Mouse (Mus musculus) CH12.LX (cell line): ENCODE measurements around the gene Sptbn4.

ENCODE experiments used
- CHD2 ChIP-seq: IDR thresholded peaks from 2 replicates; pipeline ENCODE4 v1.6.1; 2011; ENCODE audit warnings: low read length, improper control_type of control experiment
- CTCF ChIP-seq, 2 experiments: IDR thresholded peaks in 1 of 2; conservative IDR thresholded peaks in 1 of 2; 2 replicates each; pipeline ENCODE4 v1.5.1; 2011 to 2012; ENCODE audit warnings: low read depth in 2 of 2, low read length in 2 of 2, improper control_type of control experiment in 1 of 2, inconsistent platforms in 1 of 2, mild to moderate bottlenecking in 1 of 2, moderate library complexity in 1 of 2
- EP300 ChIP-seq: IDR thresholded peaks from 2 replicates; pipeline ENCODE4 v1.6.1; 2011; ENCODE audit warnings: low read length, improper control_type of control experiment
- KAT2A ChIP-seq: IDR thresholded peaks from 2 replicates; pipeline ENCODE4 v1.6.1; 2012; ENCODE audit warnings: low read length, improper control_type of control experiment, inconsistent platforms; ENCODE audit not compliant: insufficient replicate concordance
- MAX ChIP-seq: IDR thresholded peaks from 2 replicates; pipeline ENCODE4 v1.6.1; 2011; ENCODE audit warnings: low read length, improper control_type of control experiment
- MXI1 ChIP-seq: IDR thresholded peaks from 2 replicates; pipeline ENCODE4 v1.6.1; 2011; ENCODE audit warnings: mild to moderate bottlenecking, low read depth, low read length, improper control_type of control experiment
- MYC ChIP-seq: IDR thresholded peaks from 2 replicates; pipeline ENCODE4 v1.6.1; 2011; ENCODE audit warnings: low read depth, mild to moderate bottlenecking, improper control_type of control experiment, low read length
- NELFE ChIP-seq: IDR thresholded peaks from 2 replicates; pipeline ENCODE4 v1.6.1; 2011; ENCODE audit warnings: low read depth, low read length, improper control_type of control experiment
- POLR2A ChIP-seq: IDR thresholded peaks from 2 replicates; pipeline ENCODE4 v1.6.1; 2011; ENCODE audit warnings: low read depth, mild to moderate bottlenecking, improper control_type of control experiment, low read length
- POLR2AphosphoS2 ChIP-seq: IDR thresholded peaks from 2 replicates; pipeline ENCODE4 v1.6.1; 2011; ENCODE audit warnings: low read depth, low read length, improper control_type of control experiment
- RAD21 ChIP-seq: IDR thresholded peaks from 2 replicates; pipeline ENCODE4 v1.6.1; 2011; ENCODE audit warnings: low read depth, mild to moderate bottlenecking, low read length, improper control_type of control experiment, moderate library complexity
- SIN3A ChIP-seq: IDR thresholded peaks from 2 replicates; pipeline ENCODE4 v1.6.1; 2012; ENCODE audit warnings: low read length, improper control_type of control experiment, inconsistent platforms
- SMC3 ChIP-seq: IDR thresholded peaks from 2 replicates; pipeline ENCODE4 v1.6.1; 2011; ENCODE audit warnings: low read depth, low read length, improper control_type of control experiment
- ZKSCAN1 ChIP-seq: IDR thresholded peaks from 2 replicates; pipeline ENCODE4 v1.6.1; 2012; ENCODE audit warnings: low read depth, inconsistent platforms, low read length, improper control_type of control experiment, borderline replicate concordance

DNA sequence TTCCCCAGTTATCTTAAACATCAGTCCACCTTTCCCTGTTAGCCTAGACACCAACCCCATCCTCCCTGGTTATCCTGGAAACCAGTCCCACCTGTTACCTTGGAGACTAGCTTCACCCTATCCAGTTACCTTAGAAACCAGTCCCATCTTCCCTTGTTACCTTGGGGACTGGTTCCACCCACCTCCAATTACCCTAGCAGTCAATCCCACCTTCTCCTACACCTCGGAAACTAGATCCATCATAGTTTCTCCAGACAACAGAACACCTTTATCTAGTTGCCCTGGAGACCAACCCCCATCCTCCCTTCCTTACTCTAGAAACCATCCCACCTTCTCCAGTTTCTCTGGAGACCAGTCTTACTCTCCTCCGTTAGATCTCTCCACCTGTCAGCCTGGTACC is 30.3 kb downstream of the Sptbn4 start:
- TF ChIP-seq SMC3: no peak
- no peak for TF ChIP-seq EP300
- no peak for TF ChIP-seq CTCF (conservative IDR thresholded peaks at IDR 0.05 in 1 of 2, IDR thresholded peaks at IDR 0.05 in 1 of 2; ENCODE audit: low read depth in 2 of 2, low read length in 2 of 2)
- TF ChIP-seq POLR2AphosphoS2: no peak
- TF ChIP-seq MYC: no peak
- no peak for TF ChIP-seq RAD21
- no peak for TF ChIP-seq NELFE
- no peak for TF ChIP-seq MXI1
- no peak for TF ChIP-seq MAX
- no peak for TF ChIP-seq SIN3A
- no peak for TF ChIP-seq ZKSCAN1
- TF ChIP-seq KAT2A: no peak
- no peak for TF ChIP-seq CHD2
- TF ChIP-seq POLR2A: no peak
